Mouse (Mus musculus) CD4-positive naive resting alpha-beta T cell, adult 76 days (primary cell): ENCODE measurements around the gene Pax6. TPM values are rescaled to one million over a fixed set of nuclear protein-coding genes. Genes with fewer than 3 reads are reported as not detected.

Experiments used
- total RNA-seq: library from RNA; stranded (reverse); gene quantifications from one replicate; pipeline ENCODE4 v1.2.4, GENCODE M21; 2023

Gene Pax6
- not detected for total RNA-seq

GRCm38 (mm10) chr2:105668271-105669270 is at the start of gene Pax6:
TSS of gene Pax6 (plus strand) at chr2:105668900.

Other genes starting within 250 kb of the Pax6 start
- 18.3 TPM for gene Elp4, start 235.7 kb downstream of the Pax6 start, total RNA-seq
- 23.9 TPM for gene Immp1l, start 235.7 kb downstream of the Pax6 start, total RNA-seq